Mouse (Mus musculus): Measurements from ENCODE around the gene Tspear. TPM values are rescaled to one million over a fixed set of nuclear protein-coding genes. Genes with fewer than 3 reads are reported as not detected.

The Tspear gene
- total and polyA plus RNA-seq, 2 experiments, result 0.09 to 0.12 TPM

- Histone ChIP-seq H3K27ac (replicated peaks; ENCODE audit: insufficient read depth, low read depth, low read length) (no peak overlapping the region), H3K79me2 (ENCODE audit: control insufficient read depth, insufficient read depth, low read length) (no peaks in the 10 kb centered on the region), H3K36me3 (ENCODE audit: control insufficient read depth, insufficient read depth, low read length) (no peaks in the 10 kb centered on the region), H3K27me3 (ENCODE audit: control insufficient read depth, insufficient read depth, low read length) (no peaks in the 10 kb centered on the region), H3K9ac (ENCODE audit: low read depth, low read length) (no peak overlapping the region), H3K4me1 (ENCODE audit: control insufficient read depth, insufficient read depth, low read length) (no peaks in the 10 kb centered on the region), H3K4me3 (ENCODE audit: insufficient read depth, low read depth, low read length) (no peak overlapping the region)
- WGBS, result 55% methylated on average over 4 of the region's 4 CpGs
- TF ChIP-seq POLR2A (IDR thresholded peaks at IDR 0.05; ENCODE audit: extremely low read depth, insufficient read depth, low read length) (no peak), CTCF (IDR thresholded peaks at IDR 0.05; ENCODE audit: low read depth, low read length) (no peak)
- DNase-seq (ENCODE audit: extremely low read depth, low read depth, low spot score), result no peak
Measured at GRCm38 (mm10) chr10:77819203-77819602, 132.8 kb downstream of the Tspear start.

GRCm38 (mm10) chr10:77826951-77827350 is 140.6 kb downstream of the Tspear start, which contains the start of gene Krtap10-4:
Krtap10-4 (minus strand) TSS chr10:77827095.
- H3K4me3 ChIP-seq (ENCODE audit: insufficient read depth, low read depth, low read length), result no peak within 1 kb of the TSS
- no peak for DNase-seq (ENCODE audit: extremely low read depth, low read depth, low spot score)
- no peaks in the 10 kb centered on the region for H3K4me1 ChIP-seq (ENCODE audit: control insufficient read depth, insufficient read depth, low read length)
- H3K79me2 ChIP-seq (ENCODE audit: control insufficient read depth, insufficient read depth, low read length), result no peaks in the 10 kb centered on the region
- H3K9ac ChIP-seq (ENCODE audit: low read depth, low read length), result no peak within 1 kb of the TSS
- H3K36me3 ChIP-seq (ENCODE audit: control insufficient read depth, insufficient read depth, low read length), result no peaks in the 10 kb centered on the region
- TF ChIP-seq CTCF (IDR thresholded peaks at IDR 0.05; ENCODE audit: low read depth, low read length) (no peak), POLR2A (IDR thresholded peaks at IDR 0.05; ENCODE audit: extremely low read depth, insufficient read depth, low read length) (no peak)
- WGBS, result 74% methylated on average over 6 of the region's 6 CpGs
- no peak within 1 kb of the TSS for H3K27ac ChIP-seq (replicated peaks; ENCODE audit: insufficient read depth, low read depth, low read length)
- H3K27me3 ChIP-seq (ENCODE audit: control insufficient read depth, insufficient read depth, low read length), result no peaks in the 10 kb centered on the region

GRCm38 (mm10) chr10:77835647-77836046 is 149.3 kb downstream of the Tspear start, which contains the start of gene Krtap10-10:
Krtap10-10 (plus strand) TSS chr10:77835947.
- DNase-seq (ENCODE audit: extremely low read depth, low read depth, low spot score), result no peak
- no peaks in the 10 kb centered on the region for H3K36me3 ChIP-seq (ENCODE audit: control insufficient read depth, insufficient read depth, low read length)
- no peaks in the 10 kb centered on the region for H3K4me1 ChIP-seq (ENCODE audit: control insufficient read depth, insufficient read depth, low read length)
- H3K9ac ChIP-seq (ENCODE audit: low read depth, low read length), result no peak within 1 kb of the TSS
- 60% methylated on average over 9 of the region's 9 CpGs for WGBS
- no peak within 1 kb of the TSS for H3K4me3 ChIP-seq (ENCODE audit: insufficient read depth, low read depth, low read length)
- no peaks in the 10 kb centered on the region for H3K79me2 ChIP-seq (ENCODE audit: control insufficient read depth, insufficient read depth, low read length)
- H3K27me3 ChIP-seq (ENCODE audit: control insufficient read depth, insufficient read depth, low read length), result no peaks in the 10 kb centered on the region
- TF ChIP-seq POLR2A (IDR thresholded peaks at IDR 0.05; ENCODE audit: extremely low read depth, insufficient read depth, low read length) (no peak), CTCF (IDR thresholded peaks at IDR 0.05; ENCODE audit: low read depth, low read length) (no peak)
- H3K27ac ChIP-seq (replicated peaks; ENCODE audit: insufficient read depth, low read depth, low read length), result no peak within 1 kb of the TSS

- H3K79me2 ChIP-seq (ENCODE audit: control insufficient read depth, insufficient read depth, low read length), result no peaks in the 10 kb centered on the region
- H3K27ac ChIP-seq (replicated peaks; ENCODE audit: insufficient read depth, low read depth, low read length), result no peak overlapping the region
- TF ChIP-seq POLR2A (IDR thresholded peaks at IDR 0.05; ENCODE audit: extremely low read depth, insufficient read depth, low read length) (no peak), CTCF (IDR thresholded peaks at IDR 0.05; ENCODE audit: low read depth, low read length) (no peak)
- H3K27me3 ChIP-seq (ENCODE audit: control insufficient read depth, insufficient read depth, low read length), result no peaks in the 10 kb centered on the region
- H3K36me3 ChIP-seq (ENCODE audit: control insufficient read depth, insufficient read depth, low read length), result no peaks in the 10 kb centered on the region
- DNase-seq (ENCODE audit: extremely low read depth, low read depth, low spot score), result no peak
- H3K4me3 ChIP-seq (ENCODE audit: insufficient read depth, low read depth, low read length), result no peak overlapping the region
- H3K9ac ChIP-seq (ENCODE audit: low read depth, low read length), result no peak overlapping the region
- WGBS, result 80% methylated on average over 6 of the region's 6 CpGs
- no peaks in the 10 kb centered on the region for H3K4me1 ChIP-seq (ENCODE audit: control insufficient read depth, insufficient read depth, low read length)
Measured at GRCm38 (mm10) chr10:77839006-77839405, 152.6 kb downstream of the Tspear start.

GRCm38 (mm10) chr10:77846503-77846902 is 160.1 kb downstream of the Tspear start, which contains the start of gene Gm36176:
Gm36176 (plus strand) TSS chr10:77846803.
- Histone ChIP-seq H3K4me3 (ENCODE audit: insufficient read depth, low read depth, low read length) (no peak within 1 kb of the TSS), H3K4me1 (ENCODE audit: control insufficient read depth, insufficient read depth, low read length) (no peaks in the 10 kb centered on the region), H3K27ac (replicated peaks; ENCODE audit: insufficient read depth, low read depth, low read length) (no peak within 1 kb of the TSS), H3K36me3 (ENCODE audit: control insufficient read depth, insufficient read depth, low read length) (no peaks in the 10 kb centered on the region), H3K9ac (ENCODE audit: low read depth, low read length) (no peak within 1 kb of the TSS), H3K27me3 (ENCODE audit: control insufficient read depth, insufficient read depth, low read length) (no peaks in the 10 kb centered on the region), H3K79me2 (ENCODE audit: control insufficient read depth, insufficient read depth, low read length) (no peaks in the 10 kb centered on the region)
- DNase-seq (ENCODE audit: extremely low read depth, low read depth, low spot score), result no peak
- no peak for TF ChIP-seq CTCF (IDR thresholded peaks at IDR 0.05; ENCODE audit: low read depth, low read length)
- TF ChIP-seq POLR2A (IDR thresholded peaks at IDR 0.05; ENCODE audit: extremely low read depth, insufficient read depth, low read length), result no peak
- 66% methylated on average over 3 of the region's 3 CpGs for WGBS

GRCm38 (mm10) chr10:77846961-77847360 is 160.6 kb downstream of the Tspear start:
- H3K9ac ChIP-seq (ENCODE audit: low read depth, low read length), result no peak overlapping the region
- DNase-seq (ENCODE audit: extremely low read depth, low read depth, low spot score), result no peak
- H3K4me3 ChIP-seq (ENCODE audit: insufficient read depth, low read depth, low read length), result no peak overlapping the region
- H3K36me3 ChIP-seq (ENCODE audit: control insufficient read depth, insufficient read depth, low read length), result no peaks in the 10 kb centered on the region
- 39% methylated on average over 2 of the region's 2 CpGs for WGBS
- no peaks in the 10 kb centered on the region for H3K4me1 ChIP-seq (ENCODE audit: control insufficient read depth, insufficient read depth, low read length)
- TF ChIP-seq CTCF (IDR thresholded peaks at IDR 0.05; ENCODE audit: low read depth, low read length) (no peak), POLR2A (IDR thresholded peaks at IDR 0.05; ENCODE audit: extremely low read depth, insufficient read depth, low read length) (no peak)
- no peaks in the 10 kb centered on the region for H3K27me3 ChIP-seq (ENCODE audit: control insufficient read depth, insufficient read depth, low read length)
- H3K27ac ChIP-seq (replicated peaks; ENCODE audit: insufficient read depth, low read depth, low read length), result no peak overlapping the region
- H3K79me2 ChIP-seq (ENCODE audit: control insufficient read depth, insufficient read depth, low read length), result no peaks in the 10 kb centered on the region
